Mouse (Mus musculus) midbrain, embryonic 16.5 days (tissue): ENCODE measurements around the gene Rhbdf1. TPM values are rescaled to one million over a fixed set of nuclear protein-coding genes. Genes with fewer than 3 reads are reported as not detected.

Experiments used
- ATAC-seq: fragments of 200-750 bp; cut with Nextera tagmentation; 2 replicates; pipeline ENCODE4 v1.8.0; 2017; ENCODE audit warnings: moderate TSS enrichment
- H3K27ac ChIP-seq: fragments of 300-500 bp; sonication (generic); 2 replicates; pipeline ENCODE4 v1.5.1; 2014; ENCODE audit warnings: mild to moderate bottlenecking, low read length, mixed read lengths
- H3K27me3 ChIP-seq: fragments of 300-500 bp; sonication (generic); 2 replicates; pipeline ENCODE4 v1.6.1; 2014; ENCODE audit warnings: low read depth, low read length, mixed read lengths; ENCODE audit not compliant: control insufficient read depth, insufficient read depth
- H3K36me3 ChIP-seq: fragments of 300-500 bp; sonication (generic); 2 replicates; pipeline ENCODE4 v1.6.1; 2014; ENCODE audit warnings: mild to moderate bottlenecking, low read length, moderate library complexity, mixed read lengths; ENCODE audit not compliant: control insufficient read depth, insufficient read depth
- H3K4me1 ChIP-seq: fragments of 300-500 bp; sonication (generic); 2 replicates; pipeline ENCODE4 v1.6.1; 2014; ENCODE audit warnings: mild to moderate bottlenecking, low read length, mixed read lengths; ENCODE audit not compliant: control insufficient read depth, insufficient read depth
- H3K4me2 ChIP-seq: fragments of 300-500 bp; sonication (generic); 2 replicates; pipeline ENCODE4 v1.6.1; 2014; ENCODE audit warnings: mild to moderate bottlenecking, low read length, mixed read lengths
- H3K4me3 ChIP-seq: fragments of 300-500 bp; sonication (generic); 2 replicates; pipeline ENCODE4 v1.5.1; 2014; ENCODE audit warnings: low read depth, mild to moderate bottlenecking, low read length, moderate library complexity, mixed read lengths
- H3K9ac ChIP-seq: fragments of 300-500 bp; sonication (generic); 2 replicates; pipeline ENCODE4 v1.6.1; 2014; ENCODE audit warnings: low read depth, low read length, mixed read lengths
- H3K9me3 ChIP-seq: fragments of 300-500 bp; sonication (generic); replicated peaks from 2 replicates; pipeline ENCODE4 v1.6.1; 2014; ENCODE audit warnings: mild to moderate bottlenecking, low read length, mixed read lengths; ENCODE audit not compliant: control insufficient read depth, poor library complexity, severe bottlenecking
- WGBS: fragments of 180-500 bp; shearing (Covaris S2); extraction: QIAGEN DNeasy Blood & Tissue Kit; methylation state at CpG from one replicate; pipeline ENCODE4 v1.1.7; 2014; 5-methylcytosine and 5-hydroxymethylcytosine counted together
- polyA plus RNA-seq: library from polyadenylated mRNA; unstranded; fragments of >200 nt; fragmentation: Nextera tagmentation; extraction: Ambion mirVana; gene quantifications from 2 replicates; pipeline ENCODE4 v1.2.1, GENCODE M21; 2015

Gene Rhbdf1
- polyA plus RNA-seq, 1 experiment from 2014 or later = 24.0 TPM

GRCm38 (mm10) chr11:32190119-32190518 lies 32.0 kb downstream of the Rhbdf1 start:
- no peak for ATAC-seq
- H3K9ac ChIP-seq = no peak overlapping the region
- no peak overlapping the region for H3K4me3 ChIP-seq
- H3K9me3 ChIP-seq = peaks cover 3% of the 10 kb centered on the region; the same call in 1 of the 2 replicates
- H3K27me3 ChIP-seq = no peaks in the 10 kb centered on the region
- 75% methylated on average over 9 of the region's 9 CpGs for WGBS
- H3K36me3 ChIP-seq = no peaks in the 10 kb centered on the region
- no peak overlapping the region for H3K4me2 ChIP-seq
- H3K27ac ChIP-seq = no peak overlapping the region
- no peaks in the 10 kb centered on the region for H3K4me1 ChIP-seq

- Histone ChIP-seq H3K27ac (no peak overlapping the region), H3K36me3 (no peaks in the 10 kb centered on the region), H3K4me1 (no peaks in the 10 kb centered on the region), H3K4me2 (no peak overlapping the region), H3K4me3 (no peak overlapping the region), H3K9ac (no peak overlapping the region), H3K27me3 (no peaks in the 10 kb centered on the region), H3K9me3 (peaks cover 3% of the 10 kb centered on the region; the same call in 1 of the 2 replicates)
- WGBS = 76% methylated on average over 5 of the region's 5 CpGs
- ATAC-seq = no peak
Measured at GRCm38 (mm10) chr11:32189434-32189833, 32.7 kb downstream of the Rhbdf1 start.

- Histone ChIP-seq H3K27me3 (no peaks in the 10 kb centered on the region), H3K9me3 (peaks cover 3% of the 10 kb centered on the region; the same call in 1 of the 2 replicates), H3K4me3 (no peak overlapping the region), H3K4me2 (no peak overlapping the region), H3K9ac (no peak overlapping the region), H3K36me3 (no peaks in the 10 kb centered on the region), H3K27ac (no peak overlapping the region), H3K4me1 (no peaks in the 10 kb centered on the region)
- no peak for ATAC-seq
- WGBS = 84% methylated on average over 12 of the region's 12 CpGs
Measured at GRCm38 (mm10) chr11:32188881-32189280, 33.2 kb downstream of the Rhbdf1 start.

GRCm38 (mm10) chr11:32187256-32187655 lies 34.8 kb downstream of the Rhbdf1 start:
- Histone ChIP-seq H3K4me3 (no peak overlapping the region), H3K9me3 (peaks cover 3% of the 10 kb centered on the region; the same call in 1 of the 2 replicates), H3K9ac (no peak overlapping the region), H3K27ac (no peak overlapping the region), H3K27me3 (no peaks in the 10 kb centered on the region), H3K36me3 (no peaks in the 10 kb centered on the region), H3K4me2 (no peak overlapping the region), H3K4me1 (no peaks in the 10 kb centered on the region)
- ATAC-seq = no peak
- 91% methylated on average over 4 of the region's 4 CpGs for WGBS

GRCm38 (mm10) chr11:32186031-32186430 lies 36.1 kb downstream of the Rhbdf1 start:
- Histone ChIP-seq H3K4me1 (no peaks in the 10 kb centered on the region), H3K36me3 (no peaks in the 10 kb centered on the region), H3K27me3 (no peaks in the 10 kb centered on the region), H3K9ac (no peak overlapping the region), H3K4me3 (no peak overlapping the region), H3K27ac (no peak overlapping the region), H3K9me3 (peaks cover 3% of the 10 kb centered on the region; the same call in 1 of the 2 replicates), H3K4me2 (no peak overlapping the region)
- ATAC-seq = no peak
- WGBS = 78% methylated on average over 3 of the region's 3 CpGs

- 92% methylated on average over 8 of the region's 8 CpGs for WGBS
- H3K36me3 ChIP-seq = no peaks in the 10 kb centered on the region
- no peak overlapping the region for H3K27ac ChIP-seq
- no peaks in the 10 kb centered on the region for H3K27me3 ChIP-seq
- ATAC-seq = no peak
- no peaks in the 10 kb centered on the region for H3K4me1 ChIP-seq
- peaks cover 3% of the 10 kb centered on the region; the same call in 1 of the 2 replicates for H3K9me3 ChIP-seq
- H3K9ac ChIP-seq = no peak overlapping the region
- no peak overlapping the region for H3K4me3 ChIP-seq
- no peak overlapping the region for H3K4me2 ChIP-seq
Measured at GRCm38 (mm10) chr11:32184469-32184868, 37.6 kb downstream of the Rhbdf1 start.

GRCm38 (mm10) chr11:32181973-32182868 lies 39.9 kb downstream of the Rhbdf1 start:
- H3K4me3 ChIP-seq = no peak overlapping the region

GRCm38 (mm10) chr11:32181246-32181645 lies 40.9 kb downstream of the Rhbdf1 start:
- H3K27ac ChIP-seq = no peak overlapping the region
- H3K4me2 ChIP-seq = no peak overlapping the region
- H3K27me3 ChIP-seq = no peaks in the 10 kb centered on the region
- no peak overlapping the region for H3K9ac ChIP-seq
- H3K4me1 ChIP-seq = no peaks in the 10 kb centered on the region
- H3K4me3 ChIP-seq = no peak overlapping the region
- WGBS = 92% methylated on average over 4 of the region's 4 CpGs
- H3K9me3 ChIP-seq = no peaks in the 10 kb centered on the region
- no peak for ATAC-seq
- no peaks in the 10 kb centered on the region for H3K36me3 ChIP-seq

More at GRCm38 (mm10) chr11:32181973-32182868, 39.9 kb downstream of the Rhbdf1 start:
- Histone ChIP-seq H3K27ac (no peak overlapping the region), H3K4me1 (no peaks in the 10 kb centered on the region), H3K36me3 (no peaks in the 10 kb centered on the region), H3K27me3 (no peaks in the 10 kb centered on the region), H3K4me2 (peak overlapping the region; percentile 31; the same call in 1 of the 2 replicates), H3K9ac (no peak overlapping the region), H3K9me3 (peaks cover 2% of the 10 kb centered on the region; the same call in 1 of the 2 replicates)
- ATAC-seq = peak; percentile 72; the same call in 1 of the 2 replicates
- 49% methylated on average over 24 of the region's 25 CpGs for WGBS

- 83% methylated on average over 1 of the region's 1 CpGs for WGBS
- ATAC-seq = no peak
- no peak overlapping the region for H3K4me3 ChIP-seq
Measured at GRCm38 (mm10) chr11:32178506-32178905, 43.6 kb downstream of the Rhbdf1 start.

More at GRCm38 (mm10) chr11:32178506-32178905, 43.6 kb downstream of the Rhbdf1 start:
- Histone ChIP-seq H3K4me2 (no peak overlapping the region), H3K27ac (no peak overlapping the region), H3K9ac (no peak overlapping the region), H3K9me3 (no peaks in the 10 kb centered on the region), H3K27me3 (no peaks in the 10 kb centered on the region), H3K36me3 (no peaks in the 10 kb centered on the region), H3K4me1 (no peaks in the 10 kb centered on the region)
